Mouse (Mus musculus) lung, postnatal 14 days (tissue): ENCODE results near the gene Chst14.

ENCODE experiments used
- DNase-seq: peaks from one replicate; pipeline ENCODE4 v3.0.0; 2021

Gene Chst14

DNA sequence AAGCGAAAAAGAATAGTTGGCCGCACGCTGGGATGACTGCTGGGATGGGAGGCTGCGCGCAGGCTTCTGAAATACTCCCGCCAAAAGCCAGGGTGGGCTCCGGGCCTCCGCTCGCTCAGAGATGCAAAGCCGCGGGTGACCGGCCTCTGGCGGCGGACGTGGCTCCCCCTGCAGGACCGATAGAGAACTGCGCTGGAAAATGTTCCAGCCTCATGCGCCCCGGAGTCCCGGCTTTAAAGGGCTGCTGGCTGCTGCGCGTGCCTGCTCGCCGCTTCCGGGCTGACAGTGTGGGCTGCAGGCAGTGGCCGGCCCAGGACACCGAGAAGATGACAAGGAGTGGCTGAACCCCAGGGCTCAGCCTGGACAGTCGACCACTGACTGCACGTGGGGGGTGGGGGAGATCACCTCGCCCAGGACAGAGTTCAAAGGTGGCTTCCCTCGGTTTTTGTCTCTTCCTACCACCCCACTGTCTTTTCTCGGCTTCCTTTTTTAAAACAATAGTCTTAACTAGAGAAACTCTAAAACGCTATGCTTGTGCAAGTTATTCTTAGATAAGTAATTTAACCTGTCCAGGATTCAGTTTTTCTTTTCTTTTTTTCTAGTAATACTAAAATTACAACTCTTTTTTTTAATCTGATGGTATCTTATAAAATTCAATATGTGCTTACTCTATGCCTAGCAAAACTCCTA is 46.5 kb downstream of the Chst14 start:
- peak; percentile 87 for DNase-seq

DNA sequence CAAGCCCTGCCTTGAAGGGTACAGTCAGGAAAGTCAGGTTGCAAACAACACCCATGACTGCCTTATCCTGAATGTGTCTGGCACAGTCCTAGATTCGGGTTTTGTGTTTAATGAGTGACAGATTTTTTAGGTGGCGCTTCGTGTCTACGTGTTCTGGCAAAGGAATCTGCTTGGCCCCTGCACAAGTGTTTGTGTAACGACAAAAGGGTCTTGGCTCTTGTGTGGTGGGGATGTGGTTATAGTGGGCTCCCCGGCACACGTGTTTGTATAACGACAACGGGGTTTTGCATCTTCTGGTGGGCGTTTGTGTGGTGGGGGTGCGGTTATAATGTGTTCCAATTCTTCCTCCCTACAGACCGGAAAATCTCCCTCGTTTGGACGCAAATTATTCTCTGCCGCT is 49.6 kb downstream of the Chst14 start:
- DNase-seq: peak; percentile 7

DNA sequence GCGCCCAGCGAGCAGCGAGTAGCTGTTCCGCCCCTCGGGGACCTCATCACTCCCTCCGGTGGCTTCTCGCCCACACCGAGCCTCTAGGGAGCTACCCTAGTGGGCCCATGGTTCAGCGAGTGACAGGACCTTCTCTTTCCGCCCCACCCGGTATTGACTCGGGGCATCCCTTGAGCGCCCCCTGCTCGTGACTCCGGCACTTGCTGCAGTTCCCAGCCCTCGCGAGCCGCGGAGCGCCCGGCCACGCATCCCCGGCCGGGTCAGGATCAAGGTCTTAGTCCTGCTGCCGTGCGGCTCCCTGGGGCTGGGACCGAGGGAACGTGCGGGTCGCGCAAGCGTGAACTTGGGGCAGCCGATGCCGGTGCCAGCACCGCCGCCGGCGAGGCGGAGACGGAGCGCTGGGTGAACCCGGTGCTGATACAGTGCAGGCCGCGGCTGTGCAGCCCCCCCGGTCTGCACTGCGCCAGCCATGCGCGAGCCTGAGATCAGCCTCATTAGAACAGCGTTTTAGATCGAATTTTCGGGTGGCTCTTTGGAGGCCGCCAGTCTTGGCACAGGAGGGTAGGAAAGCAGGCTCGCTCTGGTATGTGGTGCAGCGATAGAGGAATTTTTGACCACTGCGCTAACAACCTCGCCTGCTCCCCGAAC is 50.1 kb downstream of the Chst14 start:
- peak; percentile 91 for DNase-seq

GRCm38 (mm10) chr2:118976941-118977340 is 50.6 kb downstream of the Chst14 start:
- DNase-seq: no peak

GRCm38 (mm10) chr2:118978064-118978463 is 51.8 kb downstream of the Chst14 start:
- DNase-seq: no peak
